ENCODE assay signal across 17 mouse cellular contexts in the genomic region with DNA sequence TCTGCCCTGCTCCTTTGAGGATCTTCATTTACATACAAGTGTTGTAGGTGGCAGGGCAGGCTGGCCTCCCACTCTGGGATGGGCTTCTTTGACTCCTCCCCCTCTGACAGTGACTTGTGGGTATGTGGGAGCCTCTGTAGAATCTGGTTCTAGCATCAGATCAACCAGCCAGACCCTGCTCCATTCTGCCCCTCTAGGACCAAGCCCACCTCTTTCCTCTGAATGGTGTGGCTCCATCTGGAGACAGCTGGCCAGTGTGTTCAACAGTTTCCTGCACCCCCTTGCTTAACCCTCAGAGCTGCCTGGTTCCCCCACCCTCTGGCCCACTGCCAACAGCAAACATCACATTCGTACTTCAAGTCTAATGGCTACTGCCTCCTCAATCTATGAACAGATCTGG. TPM values are rescaled to one million over a fixed set of nuclear protein-coding genes. Genes with fewer than 3 reads are reported as not detected.
DNase-seq lines count a peak whose midpoint lies in the region; ATAC-seq and TF ChIP-seq lines count a peak whose summit lies in the region.
"Had no signal": no experiment of that assay in that cellular context is flagged by ENCODE, and none has a peak within 500 bp of the region (broad histone marks: within the 10 kb centered on the region; RNA-seq: fewer than 3 reads in every experiment).

No protein-coding gene starts in this region.

- DNase-seq in hindbrain, postnatal 0 days (ENCODE audit: low spot score) = no peak
- no peak for DNase-seq in hindbrain, embryonic 14.5 days (ENCODE audit: low spot score)
- DNase-seq in lung, adult 18-20 months = no peak
- DNase-seq in testis, postnatal 10 days (ENCODE audit: low spot score) = peak; percentile 65
- DNase-seq in testis, postnatal 14 days (ENCODE audit: low spot score) = no peak
- DNase-seq in spleen, adult 12 weeks (ENCODE audit: low spot score) = no peak
- DNase-seq in left cerebral cortex, postnatal 36 days (ENCODE audit: low spot score in 2 of 2) = no peak
- DNase-seq: adrenal gland, adult 8-10 months; cerebellum, adult 9-11 months; gastrocnemius, postnatal 25 days; thymus, postnatal 25 days had no signal

- 0 out of 2 replicates have a peak overlapping the region, but pooled peaks have one; percentile 3 for H3K27ac ChIP-seq in hindbrain, postnatal 0 days
- H3K27ac ChIP-seq in hindbrain, embryonic 14.5 days = no peak overlapping the region
- no peak overlapping the region for H3K27ac ChIP-seq in lung, embryonic 15.5 days
- H3K27ac ChIP-seq: embryonic facial prominence, embryonic 12.5 days; heart, embryonic 13.5 days; hindbrain, embryonic 10.5 days; neural tube, embryonic 12.5 days had no signal

- intact Hi-C loops in left cerebral cortex, postnatal 36 days (cut with DNase I) = no loop called here

- no peak for TF ChIP-seq CTCF in hindbrain, postnatal 0 days (IDR thresholded peaks at IDR 0.05; ENCODE audit: low read depth)

- H3K4me2 ChIP-seq in hindbrain, postnatal 0 days (ENCODE audit: low read depth, low read length) = no peak overlapping the region
- H3K4me2 ChIP-seq in hindbrain, embryonic 14.5 days (replicated peaks) = no peak overlapping the region
- no peak overlapping the region for H3K4me2 ChIP-seq in lung, embryonic 15.5 days
- H3K4me2 ChIP-seq: embryonic facial prominence, embryonic 12.5 days; heart, embryonic 13.5 days; neural tube, embryonic 12.5 days had no signal

- ATAC-seq in hindbrain, postnatal 0 days = peak; percentile 22; the same call in 1 of the 2 replicates
- no peak for ATAC-seq in hindbrain, embryonic 14.5 days (ENCODE audit: low FRiP score)
- peak; percentile 19; the same call in 1 of the 2 replicates for ATAC-seq in lung, embryonic 15.5 days (ENCODE audit: borderline replicate concordance, extremely low read depth, low FRiP score, low TSS enrichment)
- ATAC-seq: forebrain, embryonic 14.5 days had no signal

- no peak overlapping the region for H3K9ac ChIP-seq in hindbrain, postnatal 0 days (replicated peaks; ENCODE audit: low read length)
- no peak overlapping the region for H3K9ac ChIP-seq in hindbrain, embryonic 14.5 days
- H3K9ac ChIP-seq in lung, embryonic 15.5 days = no peak overlapping the region
- H3K9ac ChIP-seq: embryonic facial prominence, embryonic 12.5 days; heart, embryonic 13.5 days had no signal

- H3K4me3 ChIP-seq in hindbrain, postnatal 0 days (ENCODE audit: low read length) = no peak overlapping the region
- H3K4me3 ChIP-seq in hindbrain, embryonic 14.5 days (replicated peaks; ENCODE audit: low read length) = no peak overlapping the region
- H3K4me3 ChIP-seq in lung, embryonic 15.5 days = no peak overlapping the region
- H3K4me3 ChIP-seq: embryonic facial prominence, embryonic 12.5 days; heart, embryonic 13.5 days; hindbrain, embryonic 10.5 days; neural tube, embryonic 12.5 days had no signal

- 22% methylated on average over 1 of the region's 1 CpGs for WGBS in hindbrain, postnatal 0 days
- 44% methylated on average over 1 of the region's 1 CpGs for WGBS in hindbrain, embryonic 14.5 days
- 8% methylated on average over 1 of the region's 1 CpGs for WGBS in lung, embryonic 15.5 days

- H3K4me1 ChIP-seq in hindbrain, postnatal 0 days (ENCODE audit: insufficient read depth, low read length) = no peaks in the 10 kb centered on the region
- no peaks in the 10 kb centered on the region for H3K4me1 ChIP-seq in hindbrain, embryonic 14.5 days (replicated peaks; ENCODE audit: control insufficient read depth, insufficient read depth, low read length)
- peaks cover 7% of the 10 kb centered on the region for H3K4me1 ChIP-seq in lung, embryonic 15.5 days
- H3K4me1 ChIP-seq: embryonic facial prominence, embryonic 12.5 days; heart, embryonic 13.5 days had no signal

- H3K27me3 ChIP-seq in hindbrain, postnatal 0 days (ENCODE audit: insufficient read depth, low read length) = no peaks in the 10 kb centered on the region
- H3K27me3 ChIP-seq in hindbrain, embryonic 14.5 days (ENCODE audit: control insufficient read depth, insufficient read depth, low read length) = no peaks in the 10 kb centered on the region
- H3K27me3 ChIP-seq in lung, embryonic 15.5 days = no peaks in the 10 kb centered on the region
- H3K27me3 ChIP-seq: embryonic facial prominence, embryonic 12.5 days; neural tube, embryonic 12.5 days had no signal

- peaks cover 48% of the 10 kb centered on the region for H3K36me3 ChIP-seq in hindbrain, postnatal 0 days (ENCODE audit: insufficient read depth, low read length)
- H3K36me3 ChIP-seq in hindbrain, embryonic 14.5 days (replicated peaks; ENCODE audit: control insufficient read depth, insufficient read depth) = peaks cover 93% of the 10 kb centered on the region
- peaks cover 16% of the 10 kb centered on the region for H3K36me3 ChIP-seq in lung, embryonic 15.5 days

- H3K9me3 ChIP-seq in hindbrain, postnatal 0 days (ENCODE audit: low read length) = no peaks in the 10 kb centered on the region
- H3K9me3 ChIP-seq in hindbrain, embryonic 14.5 days (ENCODE audit: control insufficient read depth, low read length) = no peaks in the 10 kb centered on the region
- H3K9me3 ChIP-seq in lung, embryonic 15.5 days = no peaks in the 10 kb centered on the region
- H3K9me3 ChIP-seq: embryonic facial prominence, embryonic 12.5 days; heart, embryonic 13.5 days; hindbrain, embryonic 10.5 days; neural tube, embryonic 12.5 days had no signal

RNA-seq across cellular contexts. Expression of a gene that starts 12.1 kb away (rescaled TPM):
- 40.3 and 45.6 TPM in 2 replicates for total RNA-seq in hindbrain, postnatal 0 days (2014; rRNA removed)
- 16.2 and 16.5 TPM in 2 replicates for polyA plus RNA-seq in hindbrain, postnatal 0 days (2015; fragmentation: Nextera tagmentation; extraction: Ambion mirVana)
- polyA plus RNA-seq in hindbrain, embryonic 14.5 days (2014; fragmentation: Nextera tagmentation; extraction: Ambion mirVana) = 26.0 and 29.1 TPM in 2 replicates
- polyA plus RNA-seq in lung, embryonic 15.5 days (2015; fragmentation: Nextera tagmentation; extraction: Ambion mirVana) = 0.30 and 0.36 TPM in 2 replicates
- total RNA-seq in left cerebral cortex, postnatal 36 days (2021) = 10 to 100 TPM; 27.5 to 29.1 TPM

RNA-seq across cellular contexts. Expression of a gene that starts 21.1 kb away (rescaled TPM):
- 50.7 and 53.2 TPM in 2 replicates for total RNA-seq in hindbrain, postnatal 0 days (2014; rRNA removed)
- polyA plus RNA-seq in hindbrain, postnatal 0 days (2015; fragmentation: Nextera tagmentation; extraction: Ambion mirVana) = 9.2 and 9.5 TPM in 2 replicates
- 21.8 and 24.5 TPM in 2 replicates for polyA plus RNA-seq in hindbrain, embryonic 14.5 days (2014; fragmentation: Nextera tagmentation; extraction: Ambion mirVana)
- polyA plus RNA-seq in lung, embryonic 15.5 days (2015; fragmentation: Nextera tagmentation; extraction: Ambion mirVana) = 10.8 and 12.0 TPM in 2 replicates
- total RNA-seq in left cerebral cortex, postnatal 36 days (2021) = 10 to 100 TPM; 83.9 to 91.6 TPM

RNA-seq across cellular contexts. Expression of a gene that starts 37.5 kb away (rescaled TPM):
- total RNA-seq in hindbrain, postnatal 0 days (2014; rRNA removed) = 73.6 and 78.0 TPM in 2 replicates
- 17.3 and 17.9 TPM in 2 replicates for polyA plus RNA-seq in hindbrain, postnatal 0 days (2015; fragmentation: Nextera tagmentation; extraction: Ambion mirVana)
- 31.6 and 35.8 TPM in 2 replicates for polyA plus RNA-seq in hindbrain, embryonic 14.5 days (2014; fragmentation: Nextera tagmentation; extraction: Ambion mirVana)
- 10.8 and 11.3 TPM in 2 replicates for polyA plus RNA-seq in lung, embryonic 15.5 days (2015; fragmentation: Nextera tagmentation; extraction: Ambion mirVana)
- 100 to 1,000 TPM; 123 to 156 TPM for total RNA-seq in left cerebral cortex, postnatal 36 days (2021)

Comparison
In these comparisons a context has a peak if more than half of its experiments do, and no peak if none do; other contexts are left out.
1. RNA of a gene that starts 12.1 kb away (polyA plus RNA-seq): 26.0 to 29.1 TPM in hindbrain, embryonic 14.5 days and 16.2 to 16.5 TPM in hindbrain, postnatal 0 days; 0.30 to 0.36 TPM in lung, embryonic 15.5 days; every median in the first group is over 10 times any median in the second.